Mouse (Mus musculus): ENCODE measurements around the gene Cdh24.

- TF ChIP-seq CTCF (IDR thresholded peaks at IDR 0.05; ENCODE audit: borderline replicate concordance, extremely low read depth, insufficient read depth, insufficient read length) (no peak), POLR2A (IDR thresholded peaks at IDR 0.05; ENCODE audit: borderline replicate concordance, extremely low read depth, insufficient read depth, insufficient read length, poor library complexity, severe bottlenecking) (no peak)
Measured at GRCm38 (mm10) chr14:54631240-54631599, 9.9 kb downstream of the Cdh24 start.

All from brain, embryonic 14.5 days (tissue).